Mouse (Mus musculus) cerebellum, postnatal 36 days (tissue): ENCODE measurements at regions not wholly inside any gene's neighbourhood (a gene's known extent, or its start where the extent isn't known, plus 50 kb on each side); places are given as distances from the start of the nearest gene placed in this dataset.
A peak's percentile ranks its signal among the peaks of the same experiment; 100 is the strongest.

Experiments
- DNase-seq, 2 experiments: peaks; one replicate each; pipeline ENCODE4 v3.0.0; 2021 to 2022; ENCODE audit warnings: mixed read lengths in 2 of 2

DNA sequence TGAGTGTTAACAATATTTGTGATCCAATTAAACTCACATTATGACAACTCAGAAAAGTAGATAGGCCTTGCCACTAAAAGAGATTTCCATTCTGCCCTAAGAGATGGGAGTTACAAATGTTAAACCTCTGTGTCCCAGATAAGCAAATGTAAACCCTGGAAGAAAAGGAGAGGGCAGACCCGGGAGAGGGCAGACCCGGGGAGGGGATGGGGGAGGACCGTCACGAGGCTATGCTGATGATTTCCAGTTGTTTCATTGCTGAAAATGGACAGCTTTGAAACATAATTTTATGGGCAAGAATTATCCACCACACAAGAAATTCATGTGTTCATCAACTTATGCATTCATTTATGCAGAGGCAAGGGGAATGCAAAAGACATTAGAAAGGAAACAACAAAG is 159.7 kb upstream of the Cited2 start:
- DNase-seq, result no peak

DNA sequence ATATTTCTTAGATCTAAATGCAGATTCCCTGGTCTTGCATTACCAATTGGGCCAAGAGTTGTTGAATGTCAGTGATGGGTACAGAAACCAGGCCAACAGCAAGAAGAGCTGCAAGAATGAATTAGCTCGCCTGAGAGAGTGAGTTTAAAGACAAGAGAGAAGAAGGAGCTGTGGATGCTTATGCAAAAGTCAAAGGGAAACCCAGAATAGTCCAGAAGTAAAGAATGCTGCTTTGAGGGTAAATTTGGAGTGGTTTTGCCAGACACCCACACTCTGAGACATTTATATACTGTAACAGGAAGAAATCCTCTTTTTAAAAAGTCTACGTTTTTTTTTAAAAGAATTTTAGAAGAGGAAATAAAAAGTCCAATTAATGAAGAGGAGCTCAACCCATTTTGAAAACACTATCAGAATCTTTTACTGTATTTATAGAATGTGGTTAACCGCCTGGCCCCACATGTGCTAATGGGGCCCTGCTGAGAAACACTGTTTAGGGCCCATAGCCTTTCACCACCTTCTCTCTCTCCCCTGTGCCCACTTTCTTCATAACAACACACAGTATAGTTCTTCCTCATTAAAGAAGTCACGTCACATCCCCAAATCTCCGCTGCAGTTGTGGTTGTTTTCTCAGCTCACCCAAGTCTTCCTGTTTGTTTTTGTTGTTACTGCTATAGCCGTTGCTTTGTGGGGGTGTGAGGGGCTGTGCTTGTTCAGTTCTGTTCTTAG is 158.0 kb upstream of the Cited2 start:
- no peak for DNase-seq

DNA sequence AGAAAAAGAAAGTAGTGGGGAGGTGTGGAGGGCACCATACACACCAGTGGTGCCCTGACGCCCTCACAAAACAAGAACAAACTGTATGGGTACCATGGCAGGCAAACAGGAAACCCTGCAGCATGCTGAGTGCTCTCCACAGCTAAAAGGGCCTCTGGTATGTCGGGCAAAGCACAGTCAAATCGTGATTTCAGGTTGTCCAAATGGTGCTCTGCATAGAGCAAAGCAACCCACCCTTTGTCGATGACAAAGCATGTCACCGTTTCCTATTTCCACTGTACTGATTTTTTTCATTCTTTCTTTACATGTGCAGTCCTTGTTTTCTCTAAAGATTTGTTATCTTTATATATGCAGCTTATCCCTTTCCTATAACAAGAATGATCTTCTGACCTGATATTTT is 156.0 kb upstream of the Cited2 start:
- no peak for DNase-seq

DNA sequence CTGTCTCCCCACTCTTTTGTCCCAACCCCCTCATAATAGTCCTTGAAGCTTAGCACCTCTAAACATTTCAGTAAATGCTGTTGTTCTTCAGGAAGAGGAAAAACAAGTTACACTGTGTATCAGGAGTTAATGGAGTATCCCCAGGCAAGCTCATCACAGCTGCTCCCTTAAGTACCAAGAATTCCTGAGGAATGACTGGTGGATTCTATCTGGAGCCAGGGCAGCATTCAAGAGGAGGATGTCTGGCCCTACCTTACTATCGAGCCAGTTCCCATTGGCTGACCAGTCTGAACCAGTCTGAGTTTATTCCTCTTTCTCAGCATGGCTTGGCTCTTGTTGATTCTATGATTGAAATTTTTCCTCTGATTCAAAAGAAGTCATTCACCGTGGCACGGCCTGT is 155.4 kb upstream of the Cited2 start:
- no peak for DNase-seq

DNA sequence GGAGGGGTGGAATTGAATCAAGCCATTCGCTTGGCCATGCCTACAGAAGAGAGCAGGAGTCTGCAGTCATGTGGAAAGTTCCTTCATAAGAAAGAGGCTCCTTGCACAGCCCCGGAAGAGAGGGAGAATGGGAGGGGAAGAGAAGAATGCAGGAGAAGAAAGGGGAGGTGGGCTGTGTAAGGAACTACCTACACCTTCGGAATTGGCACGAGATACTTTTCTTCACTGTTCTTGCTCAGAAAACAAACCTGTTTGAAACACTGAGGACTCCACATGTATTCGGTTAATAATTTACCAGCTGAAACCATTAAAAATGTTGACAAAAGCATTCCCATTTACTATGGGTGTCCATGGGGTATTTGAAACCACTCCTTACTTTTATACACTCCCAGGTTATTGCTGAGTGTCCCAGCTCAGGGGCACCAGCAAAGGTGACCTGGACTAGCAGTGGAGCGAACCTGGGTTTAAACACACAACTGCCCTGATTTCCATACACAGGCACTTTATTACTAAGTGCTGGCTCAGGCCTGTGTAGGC is 153.4 kb upstream of the Cited2 start:
- DNase-seq, result no peak

DNA sequence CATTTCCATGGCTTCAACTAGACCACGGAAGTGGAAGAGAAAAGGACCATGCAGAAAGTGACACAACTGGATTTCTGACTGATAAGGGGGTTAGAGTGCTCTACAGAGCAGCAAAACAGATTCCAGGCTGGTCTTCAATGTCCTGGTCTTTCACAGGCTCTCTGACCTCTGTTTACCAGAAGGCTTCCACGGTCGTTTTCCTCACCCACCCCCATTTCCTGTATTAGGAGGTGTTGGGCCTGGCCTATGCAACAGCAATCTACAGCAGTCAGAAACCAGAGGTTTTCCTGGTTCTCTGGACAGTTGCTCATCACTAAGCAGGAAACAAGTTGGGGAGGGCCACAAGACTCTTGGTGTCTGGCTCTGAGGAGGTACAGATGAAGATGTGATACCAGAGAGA is 148.1 kb upstream of the Cited2 start:
- no peak for DNase-seq

DNA sequence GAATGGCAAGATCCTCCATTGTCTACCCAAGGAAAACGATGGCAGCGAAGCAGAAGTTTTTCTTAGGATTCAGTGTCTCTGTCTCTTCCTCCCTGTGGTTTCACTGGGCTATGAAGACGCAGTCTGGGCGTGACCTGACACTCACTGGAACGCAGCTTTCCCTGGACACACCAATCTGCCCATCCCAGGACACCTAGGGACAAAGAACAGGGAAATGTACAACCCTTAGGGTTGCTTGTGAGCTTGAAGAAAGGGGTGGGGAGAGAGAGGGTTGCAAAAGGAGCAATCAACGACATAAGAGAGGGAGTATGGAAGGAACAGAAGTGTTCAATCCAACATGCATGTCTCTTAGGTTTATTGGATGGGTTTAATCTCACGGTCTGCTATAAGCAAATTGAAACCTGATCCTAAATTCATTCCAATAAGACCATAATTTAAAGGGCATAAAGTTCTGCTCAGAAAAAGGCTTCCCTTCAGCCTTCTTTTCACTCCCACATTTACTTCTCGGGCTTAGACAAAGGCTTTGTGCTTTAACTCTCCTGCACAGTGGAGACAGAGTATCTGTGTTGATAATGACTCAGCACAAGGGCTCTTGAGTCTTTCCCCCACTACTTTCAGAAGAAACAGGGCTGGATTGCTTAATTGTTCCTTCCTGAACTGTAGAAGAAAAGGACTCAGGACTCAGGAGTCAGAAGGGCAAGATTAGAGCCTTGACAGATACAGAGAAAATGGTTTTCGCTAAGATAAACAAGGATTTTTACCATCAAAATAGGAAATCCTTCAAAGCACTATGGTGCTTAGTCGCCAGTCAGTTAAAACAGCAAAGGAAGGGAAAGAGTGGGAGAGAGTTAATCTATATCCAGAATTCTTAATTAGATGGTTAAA is 147.3 kb upstream of the Cited2 start:
- no peak for DNase-seq

DNA sequence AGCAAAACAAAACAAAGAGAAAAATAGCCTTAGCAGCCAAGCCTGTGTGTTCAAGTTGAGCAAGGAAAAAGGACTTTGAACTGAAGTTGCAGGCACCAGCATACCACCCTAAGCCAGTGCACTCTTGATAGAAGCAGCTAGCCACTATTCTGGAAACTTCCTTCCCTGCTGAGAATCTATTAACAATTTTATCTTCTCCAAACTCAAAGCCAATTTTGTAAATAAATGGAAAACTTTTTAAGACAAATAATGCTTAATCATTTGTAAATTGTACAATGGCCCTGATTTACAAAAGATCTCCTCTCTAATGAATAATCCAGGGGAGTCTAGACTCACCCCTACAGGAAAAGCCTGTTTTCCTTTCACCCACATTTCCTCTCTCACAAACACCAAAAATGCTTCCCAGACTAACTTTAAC is 146.7 kb upstream of the Cited2 start:
- no peak for DNase-seq

DNA sequence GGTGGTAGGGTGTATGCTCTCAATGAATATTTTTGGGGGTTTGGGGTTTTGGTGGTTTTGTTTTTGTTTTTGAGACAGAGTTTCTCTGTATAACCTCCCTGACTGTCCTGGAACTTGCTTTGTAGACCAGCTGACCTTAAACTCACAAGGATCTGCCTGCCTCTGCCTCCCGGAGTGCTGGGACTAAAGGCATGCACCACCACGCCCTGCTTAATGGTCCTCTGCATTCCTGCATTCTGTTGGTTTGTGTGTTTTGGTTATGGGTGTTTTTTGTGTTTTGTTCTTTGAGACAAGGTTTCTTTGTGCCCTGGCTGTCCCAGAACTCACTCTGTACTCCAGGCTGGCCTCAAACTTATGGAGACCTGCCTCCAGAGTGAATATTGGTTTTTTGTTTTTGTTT is 143.6 kb upstream of the Cited2 start:
- DNase-seq, result no peak

DNA sequence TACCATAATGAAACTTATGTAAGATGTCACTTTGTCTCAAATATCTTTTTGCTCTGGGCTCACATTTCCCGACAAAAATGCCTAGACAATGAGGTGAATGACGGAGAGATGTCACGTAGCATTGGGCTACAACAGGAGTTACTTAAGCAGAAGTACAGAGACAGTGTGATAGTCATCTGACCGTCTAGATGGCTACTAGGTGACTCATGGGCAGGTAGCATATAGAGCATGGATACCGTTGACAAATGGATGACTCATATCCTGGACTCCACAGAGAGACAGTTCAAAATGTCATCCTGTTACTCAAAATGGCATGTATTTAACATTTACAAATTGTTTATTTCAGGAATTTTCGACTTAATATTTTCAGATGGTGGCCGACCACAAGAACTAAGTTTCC is 138.2 kb upstream of the Cited2 start:
- no peak for DNase-seq

DNA sequence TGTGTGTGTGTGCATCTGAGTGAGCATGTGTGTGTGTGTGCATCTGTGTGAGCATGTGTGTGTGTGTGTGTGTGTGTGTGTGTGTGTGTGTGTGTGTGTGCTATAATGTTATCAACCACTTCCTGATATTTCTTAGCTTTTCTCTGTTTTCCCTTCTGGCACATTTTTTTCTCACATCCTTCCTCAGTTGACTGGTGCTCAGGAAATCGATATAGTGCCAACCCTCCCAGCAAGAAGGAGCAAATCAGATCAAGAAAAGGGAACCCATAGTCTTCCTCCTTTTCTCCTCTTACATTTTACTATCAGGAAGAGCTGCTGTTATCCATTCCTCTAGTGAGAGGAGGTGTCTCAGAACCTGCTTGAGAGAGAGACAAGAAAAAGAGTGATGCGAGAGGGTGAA is 136.1 kb upstream of the Cited2 start:
- no peak for DNase-seq

DNA sequence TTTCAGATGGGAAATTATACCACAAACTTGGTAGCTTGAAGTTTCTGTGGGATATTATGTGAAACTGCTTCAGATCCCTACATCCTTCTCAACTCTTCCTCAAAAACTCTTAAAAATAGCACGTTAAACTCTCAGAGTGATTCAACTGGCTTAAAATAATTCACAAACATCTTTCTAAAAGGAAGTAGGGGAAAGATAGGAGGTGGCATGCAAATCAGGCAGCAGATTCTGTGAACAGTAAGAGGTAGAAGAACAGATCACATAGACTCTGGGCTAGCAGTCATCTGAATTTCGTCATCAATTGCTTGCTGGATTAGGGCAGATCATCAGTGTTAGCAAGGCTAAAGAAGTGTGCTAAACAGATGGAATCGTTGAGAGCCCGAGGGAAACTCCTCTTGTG is 133.9 kb upstream of the Cited2 start:
- DNase-seq, result no peak

DNA sequence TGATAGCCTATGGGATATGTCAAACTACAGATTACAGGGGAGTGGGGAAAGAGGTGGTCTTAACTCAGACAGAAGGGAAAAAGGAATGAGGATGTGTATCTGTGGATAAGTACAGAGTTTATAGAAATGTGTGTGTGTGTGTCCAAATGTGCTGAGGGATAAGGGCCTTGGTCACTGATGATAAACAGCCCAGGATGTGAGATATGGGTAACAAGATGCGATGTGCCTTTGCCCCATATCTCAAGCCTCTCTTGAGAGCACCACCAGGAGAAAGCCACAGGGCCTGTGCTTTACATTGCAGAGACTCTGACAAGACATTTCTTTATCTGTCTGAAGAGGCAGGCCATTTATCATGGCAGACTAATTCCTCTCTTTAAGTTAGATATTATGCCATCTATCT is 132.8 kb upstream of the Cited2 start:
- DNase-seq, result no peak

DNA sequence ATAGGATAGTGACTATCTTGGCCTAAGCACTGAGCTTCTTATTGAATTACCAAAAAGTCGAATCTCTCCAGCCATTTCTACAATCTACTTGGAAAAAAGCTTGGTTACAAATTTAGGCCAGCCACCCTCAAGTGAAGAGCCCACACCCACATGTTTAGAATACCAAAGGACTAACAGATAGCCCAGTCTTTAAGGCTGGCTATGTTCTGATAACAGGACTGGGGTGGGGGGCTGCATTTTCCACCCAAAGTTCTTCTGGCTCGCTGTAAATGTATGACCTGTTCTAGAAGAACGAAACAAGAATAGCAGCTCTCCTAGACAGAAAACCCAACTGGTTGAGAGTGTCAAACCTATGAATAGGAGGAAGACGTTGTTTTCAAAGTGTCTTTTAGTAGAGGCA is 130.6 kb upstream of the Cited2 start:
- no peak for DNase-seq

DNA sequence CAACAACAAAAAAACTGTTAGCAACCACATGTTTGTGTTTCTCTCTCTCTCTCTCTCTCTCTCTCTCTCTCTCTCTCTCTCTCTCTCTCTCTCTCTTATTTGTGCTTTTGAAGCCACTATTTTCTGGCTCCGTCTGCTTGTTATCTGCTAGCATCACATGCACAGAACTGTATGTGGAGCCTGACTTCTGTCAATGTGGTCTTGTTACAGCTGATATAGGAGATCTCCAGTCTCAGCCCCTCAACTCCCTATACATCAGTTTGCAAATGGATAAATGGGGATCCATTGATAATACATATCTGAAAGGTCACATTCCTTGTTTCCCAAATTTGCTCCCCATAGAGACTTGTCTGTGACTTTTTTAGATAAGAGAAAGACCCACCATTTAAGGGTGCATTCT is 126.9 kb upstream of the Cited2 start:
- DNase-seq, result no peak

DNA sequence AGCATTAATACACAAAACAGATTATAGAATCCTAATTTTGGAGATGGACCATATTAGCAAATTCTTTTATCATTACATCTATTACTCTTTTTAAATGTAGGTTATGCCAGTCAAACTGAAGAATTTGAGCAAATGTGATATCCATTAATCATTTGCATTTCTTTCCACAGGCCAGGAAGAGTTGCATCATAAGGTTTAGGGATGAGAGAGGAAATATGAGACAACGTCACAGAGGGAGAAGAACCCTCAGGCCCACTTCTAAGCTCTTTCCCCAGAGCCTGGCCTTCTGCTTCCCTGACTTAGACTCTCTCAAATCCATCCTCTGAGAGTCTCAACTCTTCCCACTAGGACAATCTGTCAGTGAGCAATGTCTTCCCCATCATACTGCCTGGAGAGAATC is 126.3 kb upstream of the Cited2 start:
- no peak for DNase-seq

DNA sequence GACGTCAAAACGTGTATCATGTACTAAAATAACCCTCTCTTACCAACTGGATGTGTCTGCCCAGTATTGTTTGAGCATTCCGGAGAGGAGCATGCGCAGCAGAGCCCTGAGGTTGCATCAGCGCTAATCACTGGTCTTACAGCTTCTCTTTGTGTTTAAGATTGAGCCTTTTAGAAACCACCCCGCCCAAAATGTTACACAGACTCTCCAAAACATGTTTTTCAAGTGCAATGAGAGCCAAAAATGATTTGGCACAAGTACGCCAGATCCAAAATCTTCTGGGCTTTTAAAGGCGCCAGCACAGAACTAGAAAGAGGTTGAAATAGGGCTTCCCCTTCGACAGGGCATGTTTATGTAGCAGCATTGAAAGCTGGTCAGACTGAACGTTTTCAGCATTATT is 123.8 kb upstream of the Cited2 start:
- DNase-seq, result peak; percentile 9 to 16

DNA sequence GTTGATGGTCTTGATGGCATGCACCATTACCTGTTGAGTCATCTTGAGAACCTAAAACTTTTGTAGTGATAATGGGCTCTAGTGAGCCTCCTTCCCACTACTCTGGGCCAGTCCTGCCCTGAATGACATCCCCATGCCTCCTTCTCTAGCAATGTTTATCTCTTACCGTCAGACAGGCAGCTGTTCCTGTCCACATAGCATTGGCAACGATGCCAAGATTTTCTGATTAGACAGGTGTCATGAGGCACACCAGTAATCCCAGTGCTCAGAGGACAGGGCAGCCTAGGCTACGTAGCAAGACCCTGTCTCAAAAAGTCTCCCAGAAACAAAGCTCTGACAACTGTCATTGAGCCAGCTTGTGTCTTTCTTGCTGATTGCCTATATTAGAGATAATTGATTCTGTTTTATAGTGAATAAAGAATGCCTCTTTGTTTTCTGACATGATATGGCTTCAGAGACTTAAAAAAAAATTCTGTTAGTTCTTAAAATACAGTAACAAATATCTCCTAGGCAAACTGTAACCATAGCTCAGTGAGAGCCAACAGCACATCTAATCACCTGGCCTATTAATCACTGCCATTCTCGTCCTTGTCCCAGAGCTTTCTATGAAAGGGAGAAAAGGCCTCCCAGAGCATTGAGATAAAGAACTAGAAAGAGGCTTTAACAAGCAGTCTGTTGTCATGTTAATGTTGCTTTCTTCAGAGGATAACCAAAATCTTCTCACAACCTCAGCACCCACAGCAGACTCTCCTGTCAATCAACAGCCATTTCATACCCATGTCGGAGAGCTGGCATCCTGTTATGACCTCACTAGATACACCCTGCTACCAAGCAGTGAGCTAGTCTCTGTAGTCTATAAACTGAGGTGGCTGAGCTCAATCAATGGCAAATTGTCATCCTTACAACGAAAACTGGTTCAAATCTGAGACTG is 122.9 kb upstream of the Cited2 start:
- no peak for DNase-seq

DNA sequence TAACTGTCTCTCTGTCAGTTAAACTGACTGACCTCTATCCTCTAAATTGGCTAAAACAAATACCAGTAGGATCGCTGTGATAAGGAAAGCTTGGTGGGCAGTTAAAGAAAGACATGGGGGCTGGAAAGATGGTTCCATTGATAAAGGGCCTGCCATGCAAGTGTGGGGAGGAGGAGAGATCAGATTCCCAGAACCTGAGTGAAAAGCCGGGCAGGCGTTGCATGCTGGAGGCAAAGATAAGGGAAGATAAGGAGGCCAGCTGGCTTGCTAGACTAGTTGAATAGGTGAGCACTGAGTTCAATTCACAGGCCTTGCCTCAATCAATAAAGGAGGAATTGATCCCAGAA is 122.3 kb upstream of the Cited2 start:
- DNase-seq, result no peak

DNA sequence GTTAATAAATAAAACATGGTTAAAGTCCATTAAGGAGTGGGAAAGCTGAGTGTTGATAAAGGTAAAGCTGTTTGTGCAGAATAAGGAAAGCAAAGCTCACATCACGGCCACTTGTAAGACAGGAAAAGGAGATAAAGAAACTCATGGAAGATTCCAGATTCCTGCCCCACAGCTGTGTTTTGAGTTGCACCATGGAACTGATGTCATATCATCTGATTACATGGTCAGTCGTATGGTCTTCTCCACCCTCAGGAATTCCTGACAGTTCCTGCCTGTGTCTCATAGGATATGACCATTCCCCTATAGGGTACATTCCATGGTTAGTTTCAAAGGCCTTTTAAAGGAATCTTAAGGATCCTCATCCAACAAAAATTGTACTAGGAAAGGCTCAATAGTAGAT is 120.6 kb upstream of the Cited2 start:
- DNase-seq, result no peak

DNA sequence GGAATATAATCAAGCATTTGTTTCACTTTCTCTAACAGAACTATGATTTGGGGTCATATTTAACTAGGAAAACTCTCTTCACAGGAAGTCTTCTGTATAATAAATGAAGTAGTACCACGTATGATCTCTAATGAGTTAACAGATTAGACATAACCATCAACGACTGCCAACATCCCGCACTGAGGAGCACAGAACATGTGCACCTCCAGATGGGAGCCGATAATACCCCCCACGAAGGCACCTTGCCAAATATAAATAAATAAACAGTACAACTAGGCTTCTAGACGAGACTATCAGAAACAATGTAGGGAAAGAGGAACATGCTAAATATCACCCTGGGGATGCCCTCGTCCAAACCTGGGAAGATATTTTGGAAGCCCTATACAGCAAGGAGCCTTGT is 114.8 kb upstream of the Cited2 start:
- no peak for DNase-seq

DNA sequence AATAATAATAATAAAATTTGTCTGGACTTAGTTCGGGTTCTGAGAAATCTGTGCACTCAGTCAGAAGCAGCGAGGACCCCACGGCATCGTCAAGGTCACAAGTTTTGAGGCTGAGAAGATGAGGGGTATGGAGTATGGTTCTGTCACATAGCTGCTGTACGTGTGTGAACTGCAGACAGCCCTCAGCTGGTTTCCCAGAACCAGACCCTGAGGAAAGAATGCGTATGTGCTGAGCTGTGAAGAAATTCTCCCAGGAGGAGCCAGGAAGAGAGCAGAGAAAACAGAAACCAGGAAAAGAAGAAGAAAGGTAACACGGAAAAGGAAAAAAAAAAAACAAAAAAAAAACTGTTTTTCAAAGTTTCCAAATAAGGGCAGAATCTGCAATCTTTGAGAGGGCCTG is 112.4 kb upstream of the Cited2 start:
- no peak for DNase-seq

DNA sequence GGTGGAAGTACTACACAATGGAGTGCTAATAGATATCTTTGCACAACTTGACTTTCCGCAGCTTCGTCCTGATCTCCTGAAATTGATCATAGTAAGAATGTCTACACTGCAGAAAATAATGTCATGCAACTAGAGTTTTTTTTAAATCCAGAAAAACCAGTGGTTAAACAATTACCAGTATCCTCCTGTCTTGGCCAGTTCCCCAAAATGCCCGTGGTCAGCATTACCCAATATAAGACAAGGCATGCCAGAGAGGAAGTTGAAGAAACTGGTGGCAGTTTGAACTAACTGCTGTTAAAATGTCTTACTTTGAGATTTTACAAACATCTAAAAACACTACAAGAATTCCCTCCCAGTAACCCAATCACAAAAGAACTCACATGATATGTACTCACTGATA is 109.7 kb upstream of the Cited2 start:
- DNase-seq, result no peak
